Mouse (Mus musculus): ENCODE measurements around the gene Txnrd1.

Txnrd1 gene

DNA sequence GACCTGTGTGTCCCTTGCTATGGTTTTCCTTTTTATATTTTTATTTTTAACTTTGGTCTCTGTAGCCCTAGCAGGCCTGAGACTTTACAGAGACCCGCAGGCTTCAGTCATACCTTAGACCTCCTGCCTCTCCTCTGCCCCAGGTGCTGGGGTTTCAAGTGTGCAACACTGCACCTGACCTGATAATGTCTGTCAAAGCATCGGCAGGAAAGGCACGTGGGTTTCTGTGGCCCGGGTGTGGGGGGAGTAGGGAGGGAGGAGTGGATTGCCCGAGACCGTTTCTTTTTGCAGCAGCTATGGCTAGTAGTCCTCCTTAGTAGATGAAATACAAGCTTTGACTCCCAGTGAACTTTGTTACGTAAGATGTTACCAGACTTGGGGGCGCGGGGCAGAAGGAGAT, 15.8 kb upstream of the Txnrd1 start:
- DNase-seq (ENCODE audit: low read depth, low spot score): no peak

GRCm38 (mm10) chr10:82818661-82819060, 15.1 kb upstream of the Txnrd1 start:
- no peak for DNase-seq (ENCODE audit: low read depth, low spot score)

DNA sequence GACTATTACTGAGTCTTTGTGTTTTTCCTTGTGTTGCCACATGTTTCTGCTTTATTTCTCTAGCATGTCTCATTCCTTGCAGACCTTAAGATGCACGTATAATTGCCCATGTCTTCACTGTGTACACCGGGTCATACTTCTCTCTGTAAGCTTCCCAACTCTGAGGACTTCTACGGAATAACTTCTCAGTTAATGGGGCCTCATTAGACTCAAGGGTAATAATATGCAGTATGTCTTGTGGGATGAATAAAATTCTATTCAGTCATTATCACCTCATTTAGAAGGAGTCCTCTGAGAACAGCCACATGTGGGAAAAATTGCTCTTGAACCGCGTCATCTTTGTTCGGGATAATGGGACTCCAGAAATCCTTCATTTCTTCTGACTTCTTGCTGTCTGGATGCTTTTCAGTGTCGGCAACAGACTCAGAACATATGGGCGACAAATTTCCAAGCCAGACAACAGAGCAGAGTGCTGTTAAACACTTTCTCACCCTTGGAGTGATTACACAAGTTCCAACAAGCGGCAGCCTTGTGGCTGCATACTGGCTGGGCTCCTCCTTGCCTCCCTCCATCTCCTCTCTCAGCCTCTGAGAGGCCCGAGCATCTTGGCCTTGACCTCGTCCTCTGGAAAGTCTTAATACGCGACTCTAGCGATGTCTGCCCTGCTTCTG, 10.5 kb upstream of the Txnrd1 start:
- DNase-seq (ENCODE audit: low read depth, low spot score): no peak

DNA sequence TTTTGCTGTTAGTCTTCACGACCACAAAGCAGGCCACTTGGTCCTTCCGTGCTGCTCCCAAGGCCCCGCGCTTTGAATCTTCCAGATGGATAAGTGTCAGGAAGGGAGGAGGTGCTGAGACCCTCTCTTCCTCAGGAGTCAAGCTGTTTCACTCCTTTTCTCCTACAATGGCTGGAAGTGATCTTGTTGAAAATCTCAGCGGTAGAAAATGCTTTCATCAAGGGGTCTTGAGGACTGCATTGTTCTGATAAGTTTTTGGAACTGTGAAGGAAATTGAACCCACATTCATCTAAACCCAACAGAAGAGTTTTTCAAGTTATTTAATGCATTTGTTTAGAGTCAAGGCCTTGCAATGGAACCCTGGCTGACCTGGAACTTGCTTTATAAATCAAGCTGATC, 10.0 kb upstream of the Txnrd1 start:
- DNase-seq (ENCODE audit: low read depth, low spot score): no peak

DNA sequence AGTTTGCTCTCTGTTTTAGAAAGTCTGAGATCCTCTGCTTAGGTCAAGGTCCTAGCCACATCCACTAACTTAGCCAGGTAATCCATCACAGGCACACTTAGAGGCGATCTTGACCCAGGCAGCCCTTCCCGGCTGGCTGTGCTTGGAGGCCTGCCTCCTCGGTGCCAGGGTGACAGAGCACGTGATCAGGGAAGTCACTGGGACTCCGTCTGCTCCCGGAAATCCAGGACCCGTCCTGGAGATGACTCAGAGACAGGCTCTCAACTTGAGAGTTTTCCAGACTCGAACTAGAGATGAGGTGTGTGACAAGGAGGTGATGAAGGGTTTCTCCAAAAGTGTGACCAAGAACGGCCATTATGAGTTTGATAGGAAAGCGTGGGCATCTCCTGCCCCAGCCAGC, 9.2 kb upstream of the Txnrd1 start:
- DNase-seq (ENCODE audit: low read depth, low spot score): no peak

DNA sequence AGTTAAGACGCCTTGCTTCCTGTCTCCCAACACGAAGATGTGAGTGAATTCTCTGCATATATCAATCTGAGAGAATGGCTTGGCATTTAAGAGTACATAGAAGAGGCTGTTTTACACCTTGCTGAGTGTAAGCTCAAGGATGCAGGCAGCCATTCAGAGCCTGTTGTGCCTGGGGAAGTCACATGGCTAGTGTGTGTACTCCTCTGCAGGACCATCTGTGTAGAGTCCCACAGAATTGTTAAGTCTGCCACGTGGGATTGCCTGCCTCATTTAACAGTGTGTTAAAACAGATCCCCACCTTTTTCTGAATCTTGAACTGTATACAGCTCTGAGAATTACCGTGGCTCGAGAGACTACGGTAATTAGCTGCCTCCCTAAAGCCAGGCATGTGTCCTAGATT, 7.2 kb upstream of the Txnrd1 start:
- DNase-seq (ENCODE audit: low read depth, low spot score): no peak

GRCm38 (mm10) chr10:82835898-82836297, 2.1 kb downstream of the Txnrd1 start:
- no peak for DNase-seq (ENCODE audit: low read depth, low spot score)

DNA sequence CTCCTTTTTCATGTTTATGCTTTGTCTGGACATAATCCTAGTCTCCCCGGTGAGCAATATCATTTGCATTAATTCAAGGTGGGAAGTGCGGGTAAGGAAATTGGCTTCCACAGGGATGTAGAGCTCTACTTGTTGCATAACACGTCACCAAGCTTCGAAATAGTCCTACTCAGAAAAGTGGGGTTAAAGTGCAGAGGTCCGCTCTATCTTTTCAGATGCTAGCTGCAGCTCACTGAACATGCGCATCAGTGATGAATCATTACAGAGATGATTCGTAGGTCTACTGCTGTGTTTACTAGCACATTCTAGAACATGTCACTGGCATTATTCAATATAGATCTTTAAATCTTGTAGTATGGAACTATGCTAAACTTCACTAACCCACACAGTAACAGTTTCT, 4.6 kb downstream of the Txnrd1 start:
- no peak for DNase-seq (ENCODE audit: low read depth, low spot score)

DNA sequence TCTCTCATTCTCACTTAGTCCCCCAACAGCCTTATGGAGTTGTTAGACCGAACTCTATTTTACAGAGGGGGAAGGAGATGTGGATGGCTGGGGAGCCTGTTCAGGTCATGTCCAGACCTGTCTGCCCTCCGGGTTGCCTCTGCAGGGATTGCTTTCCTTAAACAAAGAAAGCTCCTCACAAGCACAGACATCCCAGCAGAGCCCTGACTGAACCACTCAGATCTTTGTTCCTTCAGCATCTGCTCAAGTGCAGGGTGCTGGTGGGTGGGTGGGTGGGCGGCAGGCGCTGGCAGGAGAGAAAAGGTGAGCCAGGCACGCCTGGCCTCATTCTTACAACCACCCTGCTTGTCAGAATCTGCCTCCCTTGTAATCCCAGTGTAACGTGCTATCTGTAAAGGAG, 10.3 kb downstream of the Txnrd1 start:
- DNase-seq (ENCODE audit: low read depth, low spot score): no peak

DNA sequence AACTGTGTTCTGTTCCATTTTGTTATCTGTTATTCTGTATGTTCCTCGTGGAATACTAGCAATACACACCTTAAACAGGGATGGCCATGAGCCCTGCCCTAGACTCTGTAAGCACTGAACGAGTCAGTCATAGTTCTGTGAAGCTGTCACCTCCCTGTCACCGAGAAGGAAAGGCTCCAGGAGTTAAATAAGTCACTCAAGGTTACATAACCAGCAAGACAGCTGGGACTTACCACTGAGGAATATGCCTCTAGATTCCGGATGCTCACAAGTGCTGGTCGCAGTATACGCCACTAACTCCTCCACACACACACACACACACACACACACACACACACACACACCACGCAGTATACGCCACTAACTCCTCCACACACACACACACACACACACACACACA, 11.0 kb downstream of the Txnrd1 start:
- DNase-seq (ENCODE audit: low read depth, low spot score): no peak

DNA sequence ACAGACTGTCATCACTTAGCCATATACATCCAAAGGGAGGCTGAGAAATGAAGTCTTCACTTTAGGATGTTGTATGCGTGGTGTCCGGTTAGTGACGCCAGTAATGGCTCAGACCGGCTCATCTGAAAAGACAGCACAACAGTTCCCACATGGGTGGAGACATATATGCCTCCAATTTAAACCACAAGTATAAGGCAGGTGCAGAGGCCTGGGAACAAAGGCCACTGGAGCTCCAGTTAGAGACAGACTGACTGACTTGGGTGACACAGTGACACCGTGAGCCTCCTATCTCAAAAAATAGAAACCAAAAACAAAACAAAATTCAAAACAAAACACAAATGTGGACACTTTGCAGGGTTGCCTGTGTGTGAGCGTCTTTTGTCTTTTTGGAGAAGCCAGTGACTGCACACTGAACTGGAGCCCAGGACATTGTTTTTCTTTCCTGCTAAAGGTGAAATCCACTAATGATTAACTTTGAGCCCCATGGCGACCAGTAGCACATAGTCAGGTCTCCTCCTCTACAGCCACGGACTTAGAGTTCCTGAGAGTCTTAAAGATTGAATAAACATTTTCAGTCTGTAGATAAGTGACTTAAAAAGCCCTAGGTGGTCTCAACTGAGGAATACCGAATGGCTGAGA, 14.2 kb downstream of the Txnrd1 start:
- no peak for DNase-seq (ENCODE audit: low read depth, low spot score)

DNA sequence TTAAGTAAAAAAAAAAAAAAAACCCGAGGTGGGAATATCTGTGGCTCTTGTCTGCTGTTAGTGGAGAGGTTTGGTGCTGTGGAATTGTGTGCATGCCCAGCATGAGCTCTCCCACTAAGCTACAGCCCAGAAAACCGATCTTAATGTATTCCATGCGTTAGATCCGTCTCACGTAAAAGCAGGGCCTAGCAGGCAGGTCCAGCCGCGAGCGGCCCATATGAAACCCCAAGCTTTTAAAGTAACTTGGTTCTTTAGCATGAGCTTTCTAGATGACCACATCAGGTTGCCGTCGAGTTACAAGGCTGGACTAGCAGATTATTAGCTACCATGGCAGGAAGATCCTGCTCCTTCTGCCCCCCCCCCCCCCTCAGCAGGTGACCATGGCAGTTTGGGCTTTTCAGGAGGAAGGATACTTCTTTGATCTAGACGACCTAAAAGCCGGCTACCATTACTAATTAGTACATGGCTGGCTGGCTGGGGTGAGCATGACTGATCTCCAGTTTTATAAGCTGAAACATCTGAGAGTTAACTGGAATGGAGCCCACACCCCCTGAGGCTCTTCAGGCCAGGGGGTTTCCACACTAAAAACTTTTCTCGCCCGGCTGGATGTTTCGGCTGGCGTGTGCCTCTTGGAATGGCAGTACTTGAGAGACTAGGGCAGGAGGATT, 16.1 kb downstream of the Txnrd1 start:
- no peak for DNase-seq (ENCODE audit: low read depth, low spot score)

GRCm38 (mm10) chr10:82850354-82850752, 16.6 kb downstream of the Txnrd1 start:
- no peak for DNase-seq (ENCODE audit: low read depth, low spot score)

DNA sequence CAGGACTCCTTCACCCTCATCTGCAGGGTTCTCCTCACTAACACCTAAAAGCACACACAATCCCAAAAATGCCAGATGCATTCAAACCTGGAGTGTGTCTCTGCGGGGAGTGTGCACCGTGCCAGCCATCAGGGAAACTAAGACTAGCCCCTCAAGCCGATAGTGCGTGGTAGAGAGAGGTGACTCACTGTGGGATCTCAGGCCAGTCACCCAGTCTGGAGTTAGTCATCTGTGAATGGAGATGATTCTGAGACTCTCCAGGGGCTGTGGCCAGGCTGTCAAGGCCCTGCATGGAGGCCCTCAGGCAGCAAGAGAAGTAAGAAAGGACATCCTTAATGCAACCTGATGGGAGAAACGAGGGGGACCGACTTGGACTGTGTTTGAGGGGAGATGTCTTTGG, 18.0 kb downstream of the Txnrd1 start:
- no peak for DNase-seq (ENCODE audit: low read depth, low spot score)

DNA sequence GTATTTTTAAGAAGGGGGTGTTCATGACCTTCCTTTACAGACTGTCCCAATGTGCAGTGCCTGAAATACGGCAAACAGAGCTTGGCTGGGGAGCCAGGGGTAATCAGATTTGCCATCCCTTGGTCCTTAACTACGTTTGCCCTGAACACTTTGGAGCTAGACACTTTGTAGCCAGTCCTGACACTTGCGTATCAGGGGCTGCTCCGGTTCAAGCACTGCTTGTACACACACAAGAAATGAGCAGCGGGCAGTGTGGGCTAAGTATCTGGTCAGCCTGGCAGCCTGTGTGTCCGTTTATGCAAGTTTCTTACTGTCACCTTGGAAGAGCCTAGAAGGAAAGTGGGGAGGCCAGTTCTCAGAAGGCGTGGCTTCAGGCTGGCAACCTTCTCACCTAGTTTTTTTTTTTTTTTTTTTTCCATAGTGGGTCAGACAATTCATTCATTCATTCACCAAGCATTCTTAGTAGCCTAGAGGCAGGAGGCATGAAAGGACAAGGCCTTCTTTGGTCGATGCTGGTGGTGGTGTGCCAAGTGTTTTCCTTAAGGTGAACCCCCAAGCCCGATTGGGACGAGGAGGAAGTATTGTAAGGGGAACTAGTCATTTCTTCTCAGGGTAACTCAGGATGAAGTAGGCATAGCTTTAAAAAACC, 24.4 kb downstream of the Txnrd1 start:
- no peak for DNase-seq (ENCODE audit: low read depth, low spot score)

DNA sequence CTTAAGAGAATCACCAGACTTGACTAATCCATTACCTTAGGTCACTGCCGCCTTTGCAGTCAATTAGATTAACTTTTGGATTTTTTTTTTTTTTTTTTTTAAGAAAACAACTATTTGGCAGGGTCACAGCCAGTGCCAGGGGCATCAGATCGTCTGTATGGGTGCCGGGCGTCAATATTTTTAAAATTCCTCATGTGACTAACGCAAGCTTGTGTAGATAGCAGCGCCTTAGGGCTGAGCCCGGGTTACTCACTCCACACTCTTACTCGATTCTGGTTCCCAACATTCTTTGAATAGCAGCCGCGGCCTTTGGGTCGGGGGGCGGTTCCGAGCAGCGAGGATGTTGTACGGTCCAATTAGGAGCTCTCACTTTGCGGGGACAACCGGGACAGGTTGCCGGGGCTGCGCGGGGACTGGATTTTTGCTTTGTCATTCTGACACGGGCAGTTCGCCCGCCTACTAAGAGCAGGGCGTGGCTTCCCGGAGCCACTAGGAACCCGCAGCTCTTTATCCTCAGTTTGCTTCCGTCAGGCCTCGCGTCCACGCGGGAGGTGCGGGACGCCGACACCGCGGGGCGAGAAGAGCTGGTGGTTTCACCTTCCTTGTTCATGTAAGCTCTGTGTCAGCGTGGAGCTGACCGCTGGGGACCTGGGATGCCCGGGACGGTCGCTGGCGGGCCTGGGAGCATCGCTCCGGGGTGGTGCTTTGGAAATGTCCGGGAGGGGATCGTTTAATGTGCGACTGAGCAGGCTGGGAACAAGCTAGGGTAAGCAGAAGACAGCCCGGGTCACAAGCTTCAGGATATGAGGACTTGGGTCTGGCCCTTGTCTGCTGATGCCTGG, 25.2 kb downstream of the Txnrd1 start:
- peak; percentile 74 for DNase-seq (ENCODE audit: low read depth, low spot score)

- DNase-seq (ENCODE audit: low read depth, low spot score): no peak
Observed at GRCm38 (mm10) chr10:82859533-82859915, 25.8 kb downstream of the Txnrd1 start.

DNA sequence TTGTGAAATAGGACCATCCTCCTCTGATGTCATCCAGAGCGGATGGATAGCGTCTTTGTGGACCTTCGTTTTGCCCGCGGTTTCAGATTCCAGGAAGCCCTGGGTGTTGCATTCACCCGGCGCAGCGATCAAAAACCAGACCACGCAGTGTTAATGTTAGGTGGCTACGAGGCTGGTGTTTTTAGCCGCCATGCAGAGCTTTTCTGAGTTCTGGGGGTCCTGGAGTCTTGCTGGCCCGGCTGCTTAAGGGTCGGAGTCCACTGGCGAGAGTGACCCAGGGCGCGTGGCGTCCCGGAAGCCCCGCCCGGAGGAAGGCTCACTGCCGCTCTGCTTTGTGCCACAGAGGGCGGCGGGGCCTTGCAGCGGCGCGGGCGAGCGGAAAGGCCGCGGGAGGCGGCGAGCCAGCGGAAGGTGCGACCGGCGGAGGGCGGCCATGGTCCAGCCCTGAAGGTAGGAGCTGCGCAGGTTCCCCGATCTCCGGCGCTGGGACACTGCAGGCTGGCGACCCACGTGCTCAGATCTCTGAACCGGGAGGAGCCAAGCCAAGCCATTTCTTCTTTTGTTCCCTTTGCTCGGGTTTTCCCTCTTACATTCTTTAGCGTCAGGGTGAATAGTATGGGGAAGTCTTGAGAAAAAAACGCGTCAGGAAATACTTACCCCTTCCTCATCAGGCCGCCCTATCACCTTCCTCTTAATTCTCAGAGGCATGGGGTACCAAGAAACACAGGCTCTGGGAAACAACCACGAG, 26.6 kb downstream of the Txnrd1 start:
- DNase-seq (ENCODE audit: low read depth, low spot score): peak; percentile 65

- DNase-seq (ENCODE audit: low read depth, low spot score): no peak
Observed at GRCm38 (mm10) chr10:82860929-82861315, 27.2 kb downstream of the Txnrd1 start.

DNA sequence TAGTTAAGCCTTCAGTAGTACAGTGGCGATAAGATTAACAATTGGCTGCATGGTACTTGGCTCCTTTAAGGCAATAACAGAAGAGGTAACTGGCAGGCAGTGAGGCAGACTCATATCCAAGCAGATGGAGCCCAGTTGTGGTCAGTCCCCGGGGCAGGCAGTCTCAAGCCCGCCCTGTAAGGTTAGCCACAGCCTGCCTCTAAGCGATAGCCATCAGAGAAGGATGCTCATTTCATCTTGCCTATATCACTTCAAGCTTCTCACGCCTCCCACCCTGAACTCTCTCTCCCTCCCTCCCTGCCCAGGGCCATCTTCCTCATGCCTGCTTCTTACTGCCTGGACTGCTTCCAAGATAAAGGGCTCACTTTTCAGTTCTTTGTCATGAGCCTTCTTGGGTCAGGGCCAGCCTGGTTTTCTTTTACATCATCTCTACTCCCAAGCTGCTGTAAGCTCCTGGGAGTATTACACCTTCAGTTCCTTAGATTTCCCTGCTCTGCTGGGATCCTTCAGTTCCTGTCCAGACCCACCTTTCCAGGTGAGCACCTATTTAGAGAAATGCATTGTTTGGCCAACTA, 29.4 kb downstream of the Txnrd1 start:
- no peak for DNase-seq (ENCODE audit: low read depth, low spot score)

DNA sequence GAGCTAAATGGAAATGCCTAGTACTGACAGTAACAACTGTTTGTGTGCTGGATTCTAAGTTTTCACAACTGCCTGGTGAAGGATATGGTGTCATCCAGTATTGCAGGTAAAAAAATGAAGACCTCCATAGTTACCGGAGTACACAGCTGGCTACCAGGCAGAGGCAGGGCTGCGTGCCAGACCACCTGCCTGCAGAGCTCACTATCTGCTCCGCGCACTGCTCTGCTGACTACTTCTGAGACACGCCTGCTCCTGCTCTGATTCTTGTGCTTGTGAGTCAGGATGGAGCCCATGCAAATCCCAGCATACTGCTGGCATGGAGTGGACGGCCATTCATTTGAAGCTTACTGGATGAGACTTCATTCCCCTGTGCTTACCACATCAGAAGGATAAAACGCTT, 30.1 kb downstream of the Txnrd1 start:
- no peak for DNase-seq (ENCODE audit: low read depth, low spot score)

Data from embryo, embryonic 11.5 days (tissue).